Mouse (Mus musculus): Measurements from ENCODE around the gene Aptx. TPM values are rescaled to one million over a fixed set of nuclear protein-coding genes. Genes with fewer than 3 reads are reported as not detected.
A peak's percentile ranks its signal among the peaks of the same experiment; 100 is the strongest.

Gene Aptx
- polyA plus RNA-seq, 1 experiment from 2014 or later, result 24.3 TPM

- Histone ChIP-seq H3K4me3 (ENCODE audit: low read depth, low read length) (no peak overlapping the region), H3K9ac (ENCODE audit: low read length) (no peak overlapping the region), H3K4me2 (ENCODE audit: low read length) (peak overlapping the region; percentile 85; the same call in 1 of the 2 replicates), H3K27ac (ENCODE audit: low read depth) (peak overlapping the region; percentile 98), H3K36me3 (ENCODE audit: control insufficient read depth, insufficient read depth, low read length) (peaks cover 19% of the 10 kb centered on the region), H3K9me3 (ENCODE audit: control insufficient read depth, low read length) (no peaks in the 10 kb centered on the region), H3K4me1 (replicated peaks; ENCODE audit: control insufficient read depth, insufficient read depth, low read length) (peaks cover 17% of the 10 kb centered on the region), H3K27me3 (replicated peaks; ENCODE audit: control insufficient read depth, insufficient read depth, low read length) (no peaks in the 10 kb centered on the region)
- 94% methylated on average over 8 of the region's 8 CpGs for WGBS
- ATAC-seq (replicated peaks; ENCODE audit: low FRiP score, low TSS enrichment, low read depth) (no peak), DNase-seq (ENCODE audit: low spot score) (no peak)
Observed at GRCm38 (mm10) chr4:40720910-40721309, 17.9 kb upstream of the Aptx start.

- H3K27ac ChIP-seq (ENCODE audit: low read depth), result no peak overlapping the region
- WGBS, result 93% methylated on average over 3 of the region's 3 CpGs
- no peaks in the 10 kb centered on the region for H3K27me3 ChIP-seq (replicated peaks; ENCODE audit: control insufficient read depth, insufficient read depth, low read length)
- no peaks in the 10 kb centered on the region for H3K36me3 ChIP-seq (ENCODE audit: control insufficient read depth, insufficient read depth, low read length)
- DNase-seq (ENCODE audit: low spot score) (no peak), ATAC-seq (replicated peaks; ENCODE audit: low FRiP score, low TSS enrichment, low read depth) (no peak)
- no peak overlapping the region for H3K4me3 ChIP-seq (ENCODE audit: low read depth, low read length)
- H3K4me1 ChIP-seq (replicated peaks; ENCODE audit: control insufficient read depth, insufficient read depth, low read length), result peaks cover 8% of the 10 kb centered on the region
- H3K9ac ChIP-seq (ENCODE audit: low read length), result no peak overlapping the region
- no peaks in the 10 kb centered on the region for H3K9me3 ChIP-seq (ENCODE audit: control insufficient read depth, low read length)
- no peak overlapping the region for H3K4me2 ChIP-seq (ENCODE audit: low read length)
Observed at GRCm38 (mm10) chr4:40717141-40717540, 14.1 kb upstream of the Aptx start.

GRCm38 (mm10) chr4:40703710-40704275 lies 799 bp upstream of the Aptx start:
- DNase-seq (ENCODE audit: low spot score) (no peak), ATAC-seq (replicated peaks; ENCODE audit: low FRiP score, low TSS enrichment, low read depth) (no peak)
- H3K27ac ChIP-seq (ENCODE audit: low read depth), result peak overlapping the region; percentile 97
- H3K36me3 ChIP-seq (ENCODE audit: control insufficient read depth, insufficient read depth, low read length), result no peaks in the 10 kb centered on the region
- H3K9me3 ChIP-seq (ENCODE audit: control insufficient read depth, low read length), result no peaks in the 10 kb centered on the region
- peak overlapping the region; percentile 90 for H3K4me2 ChIP-seq (ENCODE audit: low read length)
- H3K27me3 ChIP-seq (replicated peaks; ENCODE audit: control insufficient read depth, insufficient read depth, low read length), result no peaks in the 10 kb centered on the region
- peak overlapping the region; percentile 67 for H3K9ac ChIP-seq (ENCODE audit: low read length)
- peak overlapping the region; percentile 66 for H3K4me3 ChIP-seq (ENCODE audit: low read depth, low read length)
- WGBS, result 14% methylated on average over 9 of the region's 9 CpGs
- H3K4me1 ChIP-seq (replicated peaks; ENCODE audit: control insufficient read depth, insufficient read depth, low read length), result peaks cover 11% of the 10 kb centered on the region

DNA sequence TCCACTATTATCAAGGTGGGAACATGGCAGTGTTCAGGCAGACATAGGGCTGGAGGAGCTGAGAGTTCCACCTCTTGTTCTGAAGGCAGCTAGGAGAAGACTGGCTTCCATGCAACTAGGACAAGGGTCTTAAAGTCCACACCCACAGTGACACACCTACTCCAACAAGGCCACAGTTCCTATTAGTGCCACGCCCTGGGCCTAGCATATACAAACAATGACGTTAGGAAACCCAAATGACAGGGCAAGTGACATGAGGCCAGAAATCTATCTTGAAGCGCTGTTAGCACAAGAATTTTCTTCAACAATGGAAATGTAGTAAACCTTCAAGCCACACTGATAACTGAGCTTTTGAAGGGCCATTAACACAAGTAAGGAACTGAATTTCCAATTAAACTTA lies 1.2 kb downstream of the Aptx start:
- H3K27me3 ChIP-seq (replicated peaks; ENCODE audit: control insufficient read depth, insufficient read depth, low read length), result no peaks in the 10 kb centered on the region
- 74% methylated on average over 3 of the region's 3 CpGs for WGBS
- H3K9me3 ChIP-seq (ENCODE audit: control insufficient read depth, low read length), result no peaks in the 10 kb centered on the region
- ATAC-seq (replicated peaks; ENCODE audit: low FRiP score, low TSS enrichment, low read depth) (no peak), DNase-seq (ENCODE audit: low spot score) (no peak)
- peaks cover 11% of the 10 kb centered on the region for H3K4me1 ChIP-seq (replicated peaks; ENCODE audit: control insufficient read depth, insufficient read depth, low read length)
- peak overlapping the region; percentile 66 for H3K4me3 ChIP-seq (ENCODE audit: low read depth, low read length)
- peak overlapping the region; percentile 90 for H3K4me2 ChIP-seq (ENCODE audit: low read length)
- no peak overlapping the region; the same call in 1 of the 2 replicates for H3K9ac ChIP-seq (ENCODE audit: low read length)
- no peaks in the 10 kb centered on the region for H3K36me3 ChIP-seq (ENCODE audit: control insufficient read depth, insufficient read depth, low read length)
- H3K27ac ChIP-seq (ENCODE audit: low read depth), result peak overlapping the region; percentile 97; the same call in 1 of the 2 replicates

DNA sequence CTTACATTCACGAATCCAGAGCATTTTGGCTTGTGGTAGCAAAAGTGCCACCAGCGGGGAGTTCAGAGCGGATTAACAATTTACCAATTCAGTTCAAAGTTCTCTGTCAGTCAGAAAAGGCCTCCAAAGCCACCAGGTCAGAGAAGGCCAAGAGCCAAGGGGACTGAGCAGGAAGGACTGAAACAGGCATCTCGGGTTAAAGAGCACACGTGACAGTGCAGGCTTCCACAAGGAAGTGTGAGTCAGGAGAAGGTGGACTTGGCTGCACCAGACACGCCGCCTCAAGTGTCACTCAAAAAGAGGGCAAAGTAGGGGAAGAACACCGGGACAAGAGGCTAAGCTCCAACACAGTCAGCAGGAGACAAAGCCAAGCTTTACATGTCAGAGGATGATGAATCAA lies 2.8 kb downstream of the Aptx start:
- Histone ChIP-seq H3K4me2 (ENCODE audit: low read length) (no peak overlapping the region), H3K4me1 (replicated peaks; ENCODE audit: control insufficient read depth, insufficient read depth, low read length) (peaks cover 11% of the 10 kb centered on the region), H3K36me3 (ENCODE audit: control insufficient read depth, insufficient read depth, low read length) (peaks cover 12% of the 10 kb centered on the region), H3K4me3 (ENCODE audit: low read depth, low read length) (no peak overlapping the region), H3K9ac (ENCODE audit: low read length) (no peak overlapping the region), H3K9me3 (ENCODE audit: control insufficient read depth, low read length) (no peaks in the 10 kb centered on the region), H3K27ac (ENCODE audit: low read depth) (0 out of 2 replicates have a peak overlapping the region, but pooled peaks have one; percentile 18), H3K27me3 (replicated peaks; ENCODE audit: control insufficient read depth, insufficient read depth, low read length) (no peaks in the 10 kb centered on the region)
- WGBS, result 72% methylated on average over 8 of the region's 8 CpGs
- no peak for ATAC-seq (replicated peaks; ENCODE audit: low FRiP score, low TSS enrichment, low read depth)
- DNase-seq (ENCODE audit: low spot score), result no peak

- 82% methylated on average over 7 of the region's 7 CpGs for WGBS
- H3K4me2 ChIP-seq (ENCODE audit: low read length), result no peak overlapping the region
- H3K9me3 ChIP-seq (ENCODE audit: control insufficient read depth, low read length), result no peaks in the 10 kb centered on the region
- no peak overlapping the region for H3K4me3 ChIP-seq (ENCODE audit: low read depth, low read length)
- peaks cover 4% of the 10 kb centered on the region for H3K4me1 ChIP-seq (replicated peaks; ENCODE audit: control insufficient read depth, insufficient read depth, low read length)
- no peak for DNase-seq (ENCODE audit: low spot score)
- no peak overlapping the region for H3K9ac ChIP-seq (ENCODE audit: low read length)
- peaks cover 41% of the 10 kb centered on the region for H3K36me3 ChIP-seq (ENCODE audit: control insufficient read depth, insufficient read depth, low read length)
- no peaks in the 10 kb centered on the region for H3K27me3 ChIP-seq (replicated peaks; ENCODE audit: control insufficient read depth, insufficient read depth, low read length)
- no peak for ATAC-seq (replicated peaks; ENCODE audit: low FRiP score, low TSS enrichment, low read depth)
- H3K27ac ChIP-seq (ENCODE audit: low read depth), result no peak overlapping the region
Observed at GRCm38 (mm10) chr4:40697059-40697458, 5.9 kb downstream of the Aptx start.

DNA sequence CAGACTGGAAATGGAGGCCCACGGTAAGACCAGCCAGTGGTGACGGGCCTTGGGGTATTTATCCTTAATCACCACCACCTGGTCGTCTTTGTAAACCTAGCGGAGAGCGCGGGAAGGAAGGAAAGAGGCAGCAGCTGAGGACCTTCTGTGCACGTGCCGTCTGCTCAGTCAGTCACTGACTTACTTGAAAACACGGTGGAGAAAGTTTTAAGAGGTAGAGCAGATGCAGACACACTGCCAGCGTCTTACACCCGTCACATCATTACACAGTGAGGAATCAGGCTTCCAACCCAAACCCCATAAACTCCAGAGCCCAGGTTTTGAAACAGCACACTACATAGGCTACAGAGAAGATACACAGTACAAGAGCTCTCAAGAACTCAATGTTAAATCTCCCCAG lies 11.9 kb downstream of the Aptx start:
- H3K36me3 ChIP-seq (ENCODE audit: control insufficient read depth, insufficient read depth, low read length), result peaks cover 80% of the 10 kb centered on the region

DNA sequence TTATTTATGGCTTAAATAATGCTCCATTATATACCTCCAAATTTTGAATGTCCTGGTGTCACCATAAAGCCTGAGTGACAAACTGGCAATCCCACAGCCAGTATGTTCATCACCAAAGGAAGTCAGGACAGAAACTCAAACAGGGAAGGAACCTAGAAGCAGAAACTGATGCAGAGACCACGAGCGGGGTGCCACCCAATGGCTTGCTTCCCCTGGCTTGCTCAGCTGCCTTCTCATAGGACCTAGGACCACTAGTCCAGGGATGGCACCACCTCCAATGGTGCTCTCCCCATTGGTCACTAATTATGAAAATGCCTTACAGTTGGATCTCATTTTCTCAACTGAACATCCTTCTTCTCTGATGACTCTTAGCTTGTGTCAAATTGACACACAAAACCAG lies 19.7 kb downstream of the Aptx start:
- H3K27ac ChIP-seq (ENCODE audit: low read depth), result no peak overlapping the region
- WGBS, result 88% methylated on average over 2 of the region's 2 CpGs
- H3K4me3 ChIP-seq (ENCODE audit: low read depth, low read length), result no peak overlapping the region
- H3K9ac ChIP-seq (ENCODE audit: low read length), result no peak overlapping the region
- H3K4me2 ChIP-seq (ENCODE audit: low read length), result no peak overlapping the region
- ATAC-seq (replicated peaks; ENCODE audit: low FRiP score, low TSS enrichment, low read depth) (no peak), DNase-seq (ENCODE audit: low spot score) (no peak)
- H3K27me3 ChIP-seq (replicated peaks; ENCODE audit: control insufficient read depth, insufficient read depth, low read length), result no peaks in the 10 kb centered on the region
- H3K36me3 ChIP-seq (ENCODE audit: control insufficient read depth, insufficient read depth, low read length), result peaks cover 29% of the 10 kb centered on the region
- no peaks in the 10 kb centered on the region for H3K9me3 ChIP-seq (ENCODE audit: control insufficient read depth, low read length)
- H3K4me1 ChIP-seq (replicated peaks; ENCODE audit: control insufficient read depth, insufficient read depth, low read length), result no peaks in the 10 kb centered on the region

More for the DNA sequence above, 11.9 kb downstream of the Aptx start:
- H3K4me1 ChIP-seq (replicated peaks; ENCODE audit: control insufficient read depth, insufficient read depth, low read length), result no peaks in the 10 kb centered on the region
- H3K27ac ChIP-seq (ENCODE audit: low read depth), result no peak overlapping the region
- WGBS, result 86% methylated on average over 11 of the region's 11 CpGs
- H3K9me3 ChIP-seq (ENCODE audit: control insufficient read depth, low read length), result no peaks in the 10 kb centered on the region
- H3K4me2 ChIP-seq (ENCODE audit: low read length), result no peak overlapping the region
- H3K4me3 ChIP-seq (ENCODE audit: low read depth, low read length), result no peak overlapping the region
- ATAC-seq (replicated peaks; ENCODE audit: low FRiP score, low TSS enrichment, low read depth) (no peak), DNase-seq (ENCODE audit: low spot score) (no peak)
- H3K27me3 ChIP-seq (replicated peaks; ENCODE audit: control insufficient read depth, insufficient read depth, low read length), result no peaks in the 10 kb centered on the region
- no peak overlapping the region for H3K9ac ChIP-seq (ENCODE audit: low read length)

GRCm38 (mm10) chr4:40682359-40682758 lies 20.6 kb downstream of the Aptx start:
- Histone ChIP-seq H3K4me3 (ENCODE audit: low read depth, low read length) (no peak overlapping the region), H3K4me2 (ENCODE audit: low read length) (no peak overlapping the region), H3K36me3 (ENCODE audit: control insufficient read depth, insufficient read depth, low read length) (peaks cover 22% of the 10 kb centered on the region), H3K9ac (ENCODE audit: low read length) (no peak overlapping the region), H3K4me1 (replicated peaks; ENCODE audit: control insufficient read depth, insufficient read depth, low read length) (no peaks in the 10 kb centered on the region), H3K27ac (ENCODE audit: low read depth) (no peak overlapping the region), H3K9me3 (ENCODE audit: control insufficient read depth, low read length) (no peaks in the 10 kb centered on the region), H3K27me3 (replicated peaks; ENCODE audit: control insufficient read depth, insufficient read depth, low read length) (no peaks in the 10 kb centered on the region)
- ATAC-seq (replicated peaks; ENCODE audit: low FRiP score, low TSS enrichment, low read depth) (no peak), DNase-seq (ENCODE audit: low spot score) (no peak)
- WGBS, result 88% methylated on average over 5 of the region's 5 CpGs

Measured in intestine, embryonic 14.5 days (tissue).